ENCODE assay signal across 17 mouse cellular contexts in genomic region chr5:91822844-91823576, GRCm38 (mm10).
"Had no signal": no experiment of that assay in that cellular context is flagged by ENCODE, and none has a peak within 500 bp of the region (broad histone marks: within the 10 kb centered on the region; RNA-seq: fewer than 3 reads in every experiment).

No protein-coding gene starts in this region.

- H3K4me2 ChIP-seq: limb, embryonic 12.5 days; liver, embryonic 13.5 days; lung, embryonic 15.5 days; midbrain, embryonic 13.5 days had no signal

- H3K4me3 ChIP-seq: limb, embryonic 12.5 days; liver, embryonic 13.5 days; lung, embryonic 15.5 days; megakaryocyte, embryonic 14.5 days; midbrain, embryonic 13.5 days; myocyte had no signal

- H3K4me1 ChIP-seq: liver, embryonic 13.5 days; lung, embryonic 15.5 days had no signal

- H3K9ac ChIP-seq: limb, embryonic 12.5 days; liver, embryonic 13.5 days; liver, postnatal 0 days; lung, embryonic 15.5 days; midbrain, embryonic 13.5 days had no signal

- H3K27ac ChIP-seq: hindbrain, postnatal 0 days; limb, embryonic 12.5 days; liver, embryonic 13.5 days; lung, embryonic 15.5 days; macrophage; midbrain, embryonic 13.5 days had no signal

- DNase-seq: kidney, adult 11 months; kidney, postnatal 36 days; liver; liver, embryonic 13.5 days; liver, postnatal 0 days; lung, postnatal 14 days; retina, postnatal 1 day; right cerebral cortex, postnatal 4 days; spleen, adult 18-20 months; thymus, postnatal 36 days had no signal

- H3K27me3 ChIP-seq: limb, embryonic 12.5 days; liver, embryonic 13.5 days; lung, embryonic 15.5 days; megakaryocyte, embryonic 14.5 days; midbrain, embryonic 13.5 days had no signal

- H3K36me3 ChIP-seq: limb, embryonic 12.5 days; liver, embryonic 13.5 days; lung, embryonic 15.5 days; midbrain, embryonic 13.5 days had no signal

- ATAC-seq: hindbrain, postnatal 0 days; liver, postnatal 0 days; midbrain, embryonic 13.5 days had no signal

- H3K9me3 ChIP-seq: limb, embryonic 12.5 days; liver, embryonic 13.5 days; lung, embryonic 15.5 days; midbrain, embryonic 13.5 days had no signal
